Mouse (Mus musculus) ES-Bruce4 (cell line): ENCODE results near the gene Upp1.

Experiments
- CTCF ChIP-seq: IDR thresholded peaks from one replicate; pipeline ENCODE4 v1.8.1; 2011; ENCODE audit warnings: low read depth, low read length
- EP300 ChIP-seq: IDR thresholded peaks from 2 replicates; pipeline ENCODE4 v1.6.1; 2011; ENCODE audit warnings: low read depth, low read length; ENCODE audit not compliant: insufficient read depth
- POLR2A ChIP-seq: IDR thresholded peaks from one replicate; pipeline ENCODE4 v1.8.1; 2011; ENCODE audit warnings: low read length; ENCODE audit not compliant: insufficient read depth

DNA sequence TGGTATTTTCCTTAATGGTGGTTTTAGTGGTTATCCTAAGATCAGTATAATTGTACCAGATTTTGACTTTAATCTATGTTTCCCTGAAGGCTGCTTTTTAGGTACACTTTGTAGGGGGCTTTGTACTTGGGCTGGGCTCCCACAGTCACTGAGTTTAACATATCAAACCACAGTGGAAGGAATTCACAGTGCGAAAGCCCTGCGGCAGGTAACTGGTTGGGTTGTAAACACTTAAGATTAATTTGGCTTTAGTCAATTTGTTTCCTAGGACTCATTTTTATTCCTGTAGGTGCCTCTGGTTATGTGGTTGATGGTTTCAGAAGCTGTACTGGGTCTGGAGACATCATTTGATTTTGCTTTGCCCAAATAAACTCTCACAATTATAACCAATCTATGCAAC lies 49.4 kb downstream of the Upp1 start:
- TF ChIP-seq POLR2A (no peak), CTCF (no peak), EP300 (no peak)
